Mouse (Mus musculus) CH12F3 (cell line): Measurements from ENCODE around the gene Zfp383.
"Not testable (repeated sequence)": the region's sequence is repeated elsewhere in the genome, so short reads cannot be mapped to it uniquely, and the experiment has no call there.

Experiments used
- in situ Hi-C: fragments of 300-500 bp; cut with MboI; formaldehyde crosslinking; loops from 2 replicates; pipeline ENCODE4 v1.14.3; 2020; ENCODE audit warnings: low sequenced_read_pairs

Gene Zfp383

GRCm38 (mm10) chr7:29938856-29939255 lies 30.8 kb downstream of the Zfp383 start:
- in situ Hi-C loops = no loop called here

- in situ Hi-C loops = no loop called here
Measured at GRCm38 (mm10) chr7:29941027-29941426, 33.0 kb downstream of the Zfp383 start.

- in situ Hi-C loops = no loop called here
Measured at GRCm38 (mm10) chr7:29942740-29943139, 34.7 kb downstream of the Zfp383 start.

GRCm38 (mm10) chr7:29943720-29944119 lies 35.7 kb downstream of the Zfp383 start:
- in situ Hi-C loops = no loop called here

GRCm38 (mm10) chr7:29944201-29944600 lies 36.2 kb downstream of the Zfp383 start:
- in situ Hi-C loops = no loop called here

GRCm38 (mm10) chr7:29953086-29953485 lies 45.1 kb downstream of the Zfp383 start:
- in situ Hi-C loops = no loop called here

- in situ Hi-C loops = no loop called here
Measured at GRCm38 (mm10) chr7:29953513-29954401, 45.7 kb downstream of the Zfp383 start, which contains the start of gene Zfp74. Gene Zfp74, minus strand, starts transcription at chr7:29954089.

GRCm38 (mm10) chr7:29954731-29955130 lies 46.7 kb downstream of the Zfp383 start:
- in situ Hi-C loops = no loop called here

- in situ Hi-C loops = no loop called here
Measured at GRCm38 (mm10) chr7:29956257-29956656, 48.2 kb downstream of the Zfp383 start.

- in situ Hi-C loops = no loop called here
Measured at GRCm38 (mm10) chr7:29958125-29958724, 50.2 kb downstream of the Zfp383 start.

GRCm38 (mm10) chr7:29959004-29959403 lies 51.0 kb downstream of the Zfp383 start:
- in situ Hi-C loops = no loop called here

- in situ Hi-C loops = not testable (repeated sequence)
Measured at GRCm38 (mm10) chr7:29965115-29965810, 57.2 kb downstream of the Zfp383 start.
